ENCODE assay signal across 9 mouse cellular contexts in the genomic region with DNA sequence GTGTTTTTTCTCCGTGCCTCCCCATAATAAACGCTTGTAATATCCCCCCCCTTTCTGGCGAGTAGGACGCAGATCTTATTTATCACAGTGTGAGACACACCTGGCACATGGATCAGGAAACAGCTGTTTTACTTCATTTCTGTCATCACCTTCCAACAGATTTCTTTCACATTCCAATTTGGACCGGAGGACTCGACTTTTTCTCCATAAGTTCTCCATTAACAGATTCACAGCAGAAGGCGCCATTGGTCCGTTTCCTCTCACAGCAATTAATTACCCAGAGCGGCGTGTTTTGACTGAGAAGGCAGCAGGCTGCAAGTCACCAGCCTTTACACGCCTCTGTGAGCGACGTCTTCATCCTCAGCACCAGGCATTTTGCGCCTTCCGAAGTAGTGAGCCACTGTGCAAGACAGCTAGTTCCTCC.
DNase-seq lines count a peak whose midpoint lies in the region; ATAC-seq and TF ChIP-seq lines count a peak whose summit lies in the region.
"Had no signal": no experiment of that assay in that cellular context is flagged by ENCODE, and none has a peak within 500 bp of the region (broad histone marks: within the 10 kb centered on the region; RNA-seq: fewer than 3 reads in every experiment).

No protein-coding gene starts in this region.

- WGBS in heart, embryonic 12.5 days: 67% methylated on average over 15 of the region's 15 CpGs
- 63% methylated on average over 15 of the region's 15 CpGs for WGBS in midbrain, postnatal 0 days
- WGBS in midbrain, embryonic 11.5 days: 79% methylated on average over 15 of the region's 15 CpGs
- 28% methylated on average over 15 of the region's 15 CpGs for WGBS in kidney, embryonic 15.5 days
- 43% methylated on average over 15 of the region's 15 CpGs for WGBS in stomach, embryonic 16.5 days

- H3K4me1 ChIP-seq in heart, embryonic 12.5 days (replicated peaks): 0 out of 2 replicates have a peak, but pooled peaks cover 2% of the 10 kb centered on the region
- no peaks in the 10 kb centered on the region for H3K4me1 ChIP-seq in midbrain, postnatal 0 days (ENCODE audit: insufficient read depth, low read length)
- peaks cover 7% of the 10 kb centered on the region; the same call in 1 of the 2 replicates for H3K4me1 ChIP-seq in midbrain, embryonic 11.5 days (ENCODE audit: control insufficient read depth, insufficient read depth, low read length)
- H3K4me1 ChIP-seq in kidney, embryonic 15.5 days: peaks cover 10% of the 10 kb centered on the region
- no peaks in the 10 kb centered on the region for H3K4me1 ChIP-seq in stomach, embryonic 16.5 days (ENCODE audit: control insufficient read depth, insufficient read depth, low read length)

- H3K4me3 ChIP-seq in heart, embryonic 12.5 days: no peak overlapping the region
- H3K4me3 ChIP-seq in midbrain, postnatal 0 days (ENCODE audit: low read depth, low read length): no peak overlapping the region
- H3K4me3 ChIP-seq in midbrain, embryonic 11.5 days (ENCODE audit: low read depth, low read length): no peak overlapping the region
- H3K4me3 ChIP-seq in kidney, embryonic 15.5 days (replicated peaks): peak overlapping the region; percentile 23
- no peak overlapping the region for H3K4me3 ChIP-seq in stomach, embryonic 16.5 days (replicated peaks; ENCODE audit: low read length)

- no peak overlapping the region for H3K9ac ChIP-seq in heart, embryonic 12.5 days
- H3K9ac ChIP-seq in midbrain, postnatal 0 days (replicated peaks; ENCODE audit: low read length, poor library complexity, severe bottlenecking): no peak overlapping the region
- no peak overlapping the region for H3K9ac ChIP-seq in midbrain, embryonic 11.5 days (ENCODE audit: low read length)
- no peak overlapping the region for H3K9ac ChIP-seq in kidney, embryonic 15.5 days
- no peak overlapping the region for H3K9ac ChIP-seq in stomach, embryonic 16.5 days (ENCODE audit: low read length)

- no peak; the same call in 1 of the 2 replicates for ATAC-seq in heart, embryonic 12.5 days (ENCODE audit: insufficient number of reproducible peaks, low FRiP score)
- peak; percentile 41; the same call in 1 of the 2 replicates for ATAC-seq in midbrain, postnatal 0 days (ENCODE audit: low FRiP score)
- no peak for ATAC-seq in midbrain, embryonic 11.5 days (ENCODE audit: low FRiP score)
- ATAC-seq in kidney, embryonic 15.5 days (replicated peaks; ENCODE audit: low FRiP score): peak; percentile 85
- ATAC-seq in stomach, embryonic 16.5 days (ENCODE audit: insufficient read depth, low FRiP score): no peak

- no peak overlapping the region for H3K27ac ChIP-seq in heart, embryonic 12.5 days (ENCODE audit: poor library complexity, severe bottlenecking)
- H3K27ac ChIP-seq in midbrain, postnatal 0 days (ENCODE audit: low read depth, low read length): no peak overlapping the region
- no peak overlapping the region for H3K27ac ChIP-seq in midbrain, embryonic 11.5 days (ENCODE audit: low read depth, low read length)
- no peak overlapping the region for H3K27ac ChIP-seq in kidney, embryonic 15.5 days
- no peak overlapping the region for H3K27ac ChIP-seq in stomach, embryonic 16.5 days (ENCODE audit: low read length)

- H3K36me3 ChIP-seq in heart, embryonic 12.5 days: no peaks in the 10 kb centered on the region
- no peaks in the 10 kb centered on the region for H3K36me3 ChIP-seq in midbrain, postnatal 0 days (ENCODE audit: insufficient read depth, low read length)
- no peaks in the 10 kb centered on the region for H3K36me3 ChIP-seq in midbrain, embryonic 11.5 days (ENCODE audit: control insufficient read depth, insufficient read depth, low read length)
- H3K36me3 ChIP-seq in kidney, embryonic 15.5 days: no peaks in the 10 kb centered on the region
- no peaks in the 10 kb centered on the region for H3K36me3 ChIP-seq in stomach, embryonic 16.5 days (ENCODE audit: control insufficient read depth, insufficient read depth, low read length)

- DNase-seq in heart, adult 11 months: peak; percentile 91
- peak; percentile 56 for DNase-seq in midbrain, postnatal 0 days (ENCODE audit: low spot score)
- DNase-seq in midbrain, embryonic 11.5 days (ENCODE audit: low spot score, missing footprints): no peak
- DNase-seq in urinary bladder, postnatal 25 days (ENCODE audit: low spot score): no peak
- DNase-seq in layer of hippocampus, adult 11-12 months (ENCODE audit: low spot score): no peak
- DNase-seq: cerebellum, adult 8-10 months had no signal

- H3K4me2 ChIP-seq in heart, embryonic 12.5 days: no peak overlapping the region
- H3K4me2 ChIP-seq in midbrain, postnatal 0 days (ENCODE audit: low read depth, low read length, poor library complexity, severe bottlenecking): no peak overlapping the region
- H3K4me2 ChIP-seq in midbrain, embryonic 11.5 days: no peak overlapping the region
- H3K4me2 ChIP-seq in kidney, embryonic 15.5 days: peak overlapping the region; percentile 50
- peak overlapping the region; percentile 22; the same call in 1 of the 2 replicates for H3K4me2 ChIP-seq in stomach, embryonic 16.5 days (ENCODE audit: low read depth, low read length)

- no peak for TF ChIP-seq CTCF in midbrain, postnatal 0 days (IDR thresholded peaks at IDR 0.05)

- H3K9me3 ChIP-seq in heart, embryonic 12.5 days (replicated peaks): no peaks in the 10 kb centered on the region
- no peaks in the 10 kb centered on the region for H3K9me3 ChIP-seq in midbrain, postnatal 0 days (ENCODE audit: low read length)
- H3K9me3 ChIP-seq in midbrain, embryonic 11.5 days (ENCODE audit: control insufficient read depth, low read length): no peaks in the 10 kb centered on the region
- H3K9me3 ChIP-seq in kidney, embryonic 15.5 days (replicated peaks): no peaks in the 10 kb centered on the region
- no peaks in the 10 kb centered on the region for H3K9me3 ChIP-seq in stomach, embryonic 16.5 days (replicated peaks; ENCODE audit: control insufficient read depth, low read length)

- peaks cover 63% of the 10 kb centered on the region for H3K27me3 ChIP-seq in heart, embryonic 12.5 days (replicated peaks)
- H3K27me3 ChIP-seq in midbrain, postnatal 0 days (ENCODE audit: insufficient read depth, low read length): no peaks in the 10 kb centered on the region
- no peaks in the 10 kb centered on the region for H3K27me3 ChIP-seq in midbrain, embryonic 11.5 days (ENCODE audit: control insufficient read depth, insufficient read depth, low read length)
- H3K27me3 ChIP-seq in kidney, embryonic 15.5 days: no peaks in the 10 kb centered on the region
- no peaks in the 10 kb centered on the region for H3K27me3 ChIP-seq in stomach, embryonic 16.5 days (ENCODE audit: control insufficient read depth, insufficient read depth, low read length)

Comparison
In these comparisons a context has a peak if more than half of its experiments do, and no peak if none do; other contexts are left out.
1. DNase-seq: peak in heart, adult 11 months (single experiment) and midbrain, postnatal 0 days (single experiment); none in midbrain, embryonic 11.5 days (single experiment), urinary bladder, postnatal 25 days (single experiment) and layer of hippocampus, adult 11-12 months (single experiment).
2. ATAC-seq: peak in midbrain, postnatal 0 days (single experiment) and kidney, embryonic 15.5 days (single experiment); none in heart, embryonic 12.5 days (single experiment), midbrain, embryonic 11.5 days (single experiment) and stomach, embryonic 16.5 days (single experiment).
3. H3K4me2 ChIP-seq: peak in kidney, embryonic 15.5 days (single experiment) and stomach, embryonic 16.5 days (single experiment); none in heart, embryonic 12.5 days (single experiment), midbrain, postnatal 0 days (single experiment) and midbrain, embryonic 11.5 days (single experiment).